10 mouse cellular contexts compared by ENCODE assay signal in the genomic region with DNA sequence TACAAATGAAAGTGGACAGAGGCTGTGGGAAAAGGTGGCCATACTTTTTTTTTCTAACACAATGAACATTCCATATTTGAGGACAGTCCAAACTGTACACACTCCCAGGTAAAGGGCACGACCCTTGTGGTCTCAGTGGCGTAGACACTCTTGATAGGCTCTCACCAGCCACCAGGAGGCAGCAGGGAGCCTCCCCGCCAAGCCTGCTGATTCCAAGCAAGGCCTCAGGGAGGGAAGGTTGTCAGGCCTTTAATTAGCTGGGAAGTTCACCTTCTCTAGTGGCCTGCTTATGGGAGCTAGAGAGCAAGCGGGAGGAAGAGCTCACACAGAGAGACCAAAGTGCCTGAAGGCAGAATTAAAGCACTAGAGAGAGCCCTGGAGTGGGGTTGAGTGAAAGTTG.
DNase-seq lines count a peak whose midpoint lies in the region; ATAC-seq and TF ChIP-seq lines count a peak whose summit lies in the region.
"Had no signal": no experiment of that assay in that cellular context is flagged by ENCODE, and none has a peak within 500 bp of the region (broad histone marks: within the 10 kb centered on the region; RNA-seq: fewer than 3 reads in every experiment).

No protein-coding gene starts in this region.

- TF ChIP-seq CTCF in layer of hippocampus, adult 2 months (conservative IDR thresholded peaks at IDR 0.05), result peak; percentile 76
- peak; percentile 46 for TF ChIP-seq CTCF in Patski (IDR thresholded peaks at IDR 0.05)

- in situ Hi-C loops in Patski (cut with MboI; ENCODE audit: low pct_unique_long_range_greater_than_20kb), result loop anchor here (5.0 to 25.0 kb wide), 9 partner anchors 195 to 1782 kb away; partner anchors contain the start of genes Ankrd27, Rgs9bp and Zfp536

- H3K4me1 ChIP-seq in limb, embryonic 11.5 days (ENCODE audit: control insufficient read depth, insufficient read depth, low read length), result no peaks in the 10 kb centered on the region; the same call in 1 of the 2 replicates

- DNase-seq in adrenal gland, postnatal 14 days, result peak; percentile 48
- no peak for DNase-seq in adrenal gland, postnatal 4 days (ENCODE audit: low spot score in 2 of 2)
- DNase-seq in layer of hippocampus, adult 2 months (ENCODE audit: low spot score in 2 of 2), result no peak
- no peak for DNase-seq in layer of hippocampus, adult 9-11 months
- no peak for DNase-seq in Patski (ENCODE audit: low read depth, low spot score)
- DNase-seq in limb, embryonic 11.5 days (ENCODE audit: low spot score), result peak; percentile 80
- no peak for DNase-seq in spleen, adult 18-20 months
- no peak for DNase-seq in yolk sac, embryonic 10.5 days (ENCODE audit: low spot score)
- DNase-seq: heart, postnatal 36 days had no signal

- no peaks in the 10 kb centered on the region for H3K27me3 ChIP-seq in Patski
- H3K27me3 ChIP-seq in limb, embryonic 11.5 days (ENCODE audit: control insufficient read depth, insufficient read depth, low read length), result no peaks in the 10 kb centered on the region
- H3K27me3 ChIP-seq: limb, embryonic 13.5 days had no signal

- WGBS in limb, embryonic 11.5 days, result 24% methylated on average over 4 of the region's 4 CpGs

- no peak for ATAC-seq in Patski
- ATAC-seq in limb, embryonic 11.5 days (ENCODE audit: insufficient number of reproducible peaks, low FRiP score, low TSS enrichment, low read depth), result no peak

- no peaks in the 10 kb centered on the region for H3K9me3 ChIP-seq in limb, embryonic 11.5 days (ENCODE audit: control insufficient read depth, low read length)
- H3K9me3 ChIP-seq: limb, embryonic 13.5 days had no signal

- no peaks in the 10 kb centered on the region for H3K36me3 ChIP-seq in limb, embryonic 11.5 days (ENCODE audit: control insufficient read depth, insufficient read depth, low read length)
- H3K36me3 ChIP-seq: limb, embryonic 13.5 days had no signal

- H3K27ac ChIP-seq in layer of hippocampus, adult 2 months, result no peak overlapping the region
- H3K27ac ChIP-seq in limb, embryonic 11.5 days (replicated peaks; ENCODE audit: low read depth, low read length), result no peak overlapping the region
- H3K27ac ChIP-seq: limb, embryonic 13.5 days had no signal

- no peak overlapping the region for H3K4me3 ChIP-seq in layer of hippocampus, adult 2 months
- no peak overlapping the region for H3K4me3 ChIP-seq in limb, embryonic 11.5 days (ENCODE audit: low read depth, low read length)
- H3K4me3 ChIP-seq: limb, embryonic 13.5 days had no signal

- POLR2A ChIA-PET in Patski (lab: Charles Lee), result no interaction called here

- CTCF ChIA-PET in Patski (lab: Charles Lee), result interaction anchor here (1.0 to 2.5 kb wide), 2 partner anchors 9 to 11 kb away, joined by 6 to 8 read pairs; no protein-coding TSS in a partner anchor

- H3K9ac ChIP-seq in limb, embryonic 11.5 days (ENCODE audit: low read length), result no peak overlapping the region
- H3K9ac ChIP-seq: limb, embryonic 13.5 days had no signal

- no peak overlapping the region for H3K4me2 ChIP-seq in limb, embryonic 11.5 days (ENCODE audit: low read depth, severe bottlenecking)
- H3K4me2 ChIP-seq: limb, embryonic 13.5 days had no signal

Comparison
In these comparisons a context has a peak if more than half of its experiments do, and no peak if none do; other contexts are left out.
1. DNase-seq: peak in adrenal gland, postnatal 14 days (single experiment) and limb, embryonic 11.5 days (single experiment); none in adrenal gland, postnatal 4 days (0 of 2), layer of hippocampus, adult 2 months (0 of 2), layer of hippocampus, adult 9-11 months (single experiment), Patski (single experiment), spleen, adult 18-20 months (0 of 2) and yolk sac, embryonic 10.5 days (single experiment).